Mouse (Mus musculus) testis, postnatal 14 days (tissue): ENCODE data around the gene Zswim5.

ENCODE experiments used
- DNase-seq: peaks from one replicate; pipeline ENCODE4 v3.0.0; 2021; ENCODE audit warnings: low spot score

Gene Zswim5

DNA sequence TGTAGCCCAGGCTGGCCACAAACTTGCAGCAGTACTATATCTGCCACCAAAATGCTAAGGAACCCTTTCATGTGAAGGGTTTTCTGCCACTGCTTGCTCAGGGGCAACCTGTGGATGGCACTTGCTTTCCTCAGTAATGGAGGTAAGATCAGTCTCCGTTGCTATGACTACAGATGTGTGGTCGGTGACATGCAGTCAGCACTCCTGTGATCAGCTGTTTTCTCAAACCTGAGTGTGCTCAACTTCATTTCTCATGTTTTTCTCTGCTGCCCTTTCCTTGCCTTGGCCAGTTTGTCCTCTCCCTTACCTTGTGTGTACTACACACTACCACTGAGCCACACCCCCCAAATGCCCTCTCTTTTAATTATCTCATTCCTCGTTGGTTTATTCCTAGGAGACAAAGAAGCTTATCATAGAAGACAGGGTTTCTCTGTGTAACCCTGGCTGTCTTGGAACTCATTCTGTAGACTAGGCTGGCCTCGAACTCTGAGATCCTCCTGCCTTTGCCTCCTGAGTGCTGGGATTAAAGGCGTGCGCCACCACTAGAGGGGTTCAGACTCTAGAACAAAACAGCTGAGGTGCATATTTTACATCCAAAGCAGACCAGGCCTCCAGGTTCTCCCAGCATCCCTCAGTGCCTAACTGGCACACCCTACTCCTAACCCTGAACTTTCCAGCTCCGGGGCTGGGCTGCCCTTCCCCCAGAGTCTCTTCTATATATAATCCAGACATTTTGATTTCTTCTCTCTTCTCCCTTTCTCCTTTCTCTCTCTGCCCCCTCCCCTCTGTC is 128.6 kb downstream of the Zswim5 start:
- DNase-seq: no peak

DNA sequence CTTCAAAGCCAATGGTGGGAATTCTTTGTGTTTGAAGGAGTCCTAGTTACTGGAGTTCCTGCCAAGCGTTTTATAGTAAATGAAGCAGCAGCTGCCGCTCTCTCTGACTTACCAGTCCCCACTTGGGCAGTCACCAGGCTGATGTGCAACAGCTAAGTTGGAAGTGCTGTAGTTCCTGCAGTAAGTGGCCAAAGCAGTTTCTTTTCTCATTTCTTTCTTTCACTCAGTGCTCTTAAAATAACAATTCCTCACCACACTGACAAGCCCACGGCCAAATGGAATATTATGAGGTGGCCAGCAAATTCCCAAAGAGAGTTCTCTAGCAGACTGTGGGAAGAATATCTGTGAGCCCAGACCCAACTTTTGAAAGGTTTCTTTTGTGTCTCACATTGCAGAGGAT is 129.9 kb downstream of the Zswim5 start:
- no peak for DNase-seq

DNA sequence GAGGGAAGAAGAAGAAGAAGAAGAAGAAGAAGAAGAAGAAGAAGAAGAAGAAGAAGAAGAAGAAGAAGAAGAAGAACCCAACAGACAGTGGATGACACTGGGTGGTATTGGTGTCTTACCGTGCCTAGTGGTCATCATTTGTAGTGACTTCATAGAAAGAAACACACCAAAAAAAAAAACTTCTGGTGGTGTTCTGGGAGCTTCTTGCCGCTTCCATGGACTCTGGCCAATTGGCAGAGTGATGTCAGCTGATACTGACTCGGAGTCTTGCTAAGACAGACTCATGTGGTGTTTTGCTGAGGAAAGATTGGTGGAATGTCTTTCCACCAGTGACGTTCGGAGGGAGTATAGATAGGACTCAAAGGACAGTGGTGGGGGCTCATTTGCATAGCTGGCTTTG is 133.1 kb downstream of the Zswim5 start:
- DNase-seq: no peak

DNA sequence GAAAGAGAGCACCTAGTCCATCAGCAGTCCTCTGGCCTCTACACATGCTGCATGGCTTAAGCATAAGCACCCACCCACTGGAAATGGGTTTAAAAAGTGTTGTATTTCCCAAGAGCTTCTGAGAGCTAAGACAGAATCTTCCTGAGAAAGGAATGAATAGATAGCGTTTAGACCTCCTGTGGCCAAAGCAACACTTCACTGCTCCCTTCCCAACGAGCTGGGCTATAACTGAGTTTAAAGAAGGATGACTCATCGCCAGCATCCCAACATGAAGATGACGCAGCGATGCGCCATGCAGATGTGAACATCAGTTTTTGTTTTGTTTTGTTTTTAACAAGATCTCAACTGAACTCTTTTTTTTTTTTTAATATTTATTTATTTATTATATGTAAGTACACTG is 136.4 kb downstream of the Zswim5 start:
- DNase-seq: no peak

DNA sequence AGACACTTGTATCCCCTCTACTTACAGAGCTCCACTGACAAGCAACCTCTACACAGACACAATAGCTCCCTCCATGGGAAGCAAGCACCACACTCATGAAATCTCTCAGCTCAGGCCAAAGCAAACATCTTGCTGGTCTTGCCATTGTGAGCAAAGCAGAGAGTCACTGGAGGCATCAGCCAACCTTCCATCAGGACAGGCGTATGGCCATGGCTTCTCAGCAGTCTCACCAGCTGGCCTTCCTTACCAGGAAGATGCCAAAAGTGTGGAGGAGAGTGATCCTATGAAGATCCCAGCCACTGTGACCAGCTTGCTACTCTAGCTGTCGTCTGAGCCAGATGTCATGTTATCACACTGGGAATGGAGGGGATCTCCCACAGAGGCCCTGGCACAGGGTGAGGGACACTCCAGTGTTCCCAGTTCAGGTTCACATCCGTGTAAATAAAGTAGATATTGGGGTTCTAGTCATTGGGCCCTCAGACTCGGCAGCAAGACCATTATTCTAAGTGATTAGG is 137.8 kb downstream of the Zswim5 start:
- no peak for DNase-seq

DNA sequence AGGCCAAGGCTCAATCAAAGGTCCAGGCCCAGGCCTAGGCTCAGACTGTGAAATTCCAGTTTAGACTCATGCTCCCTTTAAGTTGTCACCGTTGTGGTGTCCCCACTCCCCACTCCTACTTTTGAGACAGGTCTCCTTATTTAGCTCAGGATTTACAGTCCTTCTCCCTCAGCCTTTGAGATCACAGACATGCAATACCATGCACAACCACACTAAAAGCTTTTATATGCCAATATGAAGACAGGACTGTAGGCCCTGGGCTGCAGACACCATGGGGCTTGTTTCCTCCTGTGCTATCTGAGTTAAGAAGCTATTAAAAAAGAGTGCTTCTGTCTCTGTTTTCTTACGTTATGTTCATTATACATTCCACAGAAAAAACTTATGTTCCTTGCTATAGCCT is 140.6 kb downstream of the Zswim5 start:
- DNase-seq: no peak

DNA sequence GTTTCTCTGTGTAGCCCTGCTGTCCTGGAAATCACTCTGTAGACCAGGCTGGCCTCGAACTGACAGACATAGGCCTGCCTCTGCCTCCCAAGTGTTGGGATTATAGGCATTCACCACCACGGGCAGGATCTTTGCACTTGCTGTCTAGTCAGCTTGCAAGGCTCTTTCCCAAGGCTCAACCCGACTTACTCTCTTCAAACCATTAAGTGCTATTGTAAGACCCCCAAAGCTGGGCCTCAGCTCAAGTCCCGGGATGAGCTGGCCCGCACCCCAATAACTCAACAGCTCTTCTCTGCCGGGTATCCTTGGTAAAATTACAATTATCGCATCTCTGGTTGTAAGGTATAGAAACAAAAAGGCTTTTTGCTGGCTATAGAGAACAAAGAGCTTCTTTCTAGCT is 141.2 kb downstream of the Zswim5 start:
- no peak for DNase-seq

DNA sequence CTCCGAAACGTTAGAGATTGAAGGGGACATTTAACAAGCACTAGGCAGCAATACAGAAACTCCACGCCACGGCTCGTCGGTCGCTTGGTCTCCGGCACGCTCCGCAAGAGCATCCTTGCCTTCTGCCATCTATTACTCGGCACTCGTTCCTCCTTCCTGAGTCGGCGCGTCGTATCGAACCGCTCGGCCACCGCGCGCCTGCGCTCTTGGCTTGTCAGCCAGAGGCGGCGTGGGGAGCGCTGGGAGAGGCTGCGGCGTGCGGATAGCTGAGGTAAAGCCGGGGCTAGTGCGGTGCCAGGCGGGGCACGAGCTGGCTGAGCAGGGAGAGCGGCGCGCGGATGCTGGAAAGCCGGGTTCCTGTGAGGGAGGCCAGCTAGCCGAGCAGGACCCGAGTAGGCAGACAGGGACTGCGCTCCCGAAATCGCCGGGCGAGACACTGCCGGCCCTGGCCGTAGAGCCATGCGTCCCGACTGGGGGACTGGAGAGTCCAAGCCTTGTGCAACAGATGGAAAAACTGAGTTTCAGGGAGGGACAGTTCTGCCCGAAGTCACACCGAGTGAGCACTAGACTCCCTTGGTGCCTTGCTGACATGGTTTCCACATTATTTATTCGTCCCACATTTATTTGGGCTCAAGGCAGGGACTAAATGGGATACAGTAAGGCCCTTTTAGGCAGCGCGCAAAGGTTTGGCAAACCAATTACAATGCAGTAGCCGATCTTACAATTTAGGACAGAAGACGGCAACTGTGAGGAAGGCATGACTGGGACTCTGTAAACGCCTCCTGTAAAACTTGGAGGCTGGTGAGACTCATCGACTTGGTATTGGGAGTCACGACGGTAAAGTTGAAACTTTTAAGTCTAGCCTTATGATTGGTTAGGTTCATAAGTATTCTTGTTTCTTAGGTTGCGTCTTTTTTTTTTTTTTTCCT is 142.3 kb downstream of the Zswim5 start, which contains the start of gene Eif2b3:
Eif2b3 (plus strand) TSS at position 197 of the 929 bp plus-strand sequence.
- peak; percentile 93 for DNase-seq

DNA sequence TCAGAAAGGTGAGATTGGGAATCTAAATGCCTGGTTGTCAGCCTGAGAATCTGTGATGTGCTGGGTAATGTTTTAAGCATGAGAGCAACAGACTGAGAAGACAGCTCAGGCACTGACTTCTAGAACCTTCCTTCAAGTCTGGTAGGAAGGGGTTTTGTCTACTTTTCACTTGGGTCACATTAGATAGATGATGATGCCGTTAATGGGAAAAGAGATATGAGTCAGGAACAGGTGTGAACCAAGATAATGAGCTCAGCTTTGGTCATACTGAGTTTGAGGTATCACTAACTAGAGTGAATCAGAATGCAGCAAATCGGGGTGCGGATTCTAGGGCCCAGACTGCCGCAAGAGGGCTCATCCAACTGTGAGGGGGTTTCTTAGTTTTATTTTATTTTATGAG is 146.3 kb downstream of the Zswim5 start:
- DNase-seq: no peak

DNA sequence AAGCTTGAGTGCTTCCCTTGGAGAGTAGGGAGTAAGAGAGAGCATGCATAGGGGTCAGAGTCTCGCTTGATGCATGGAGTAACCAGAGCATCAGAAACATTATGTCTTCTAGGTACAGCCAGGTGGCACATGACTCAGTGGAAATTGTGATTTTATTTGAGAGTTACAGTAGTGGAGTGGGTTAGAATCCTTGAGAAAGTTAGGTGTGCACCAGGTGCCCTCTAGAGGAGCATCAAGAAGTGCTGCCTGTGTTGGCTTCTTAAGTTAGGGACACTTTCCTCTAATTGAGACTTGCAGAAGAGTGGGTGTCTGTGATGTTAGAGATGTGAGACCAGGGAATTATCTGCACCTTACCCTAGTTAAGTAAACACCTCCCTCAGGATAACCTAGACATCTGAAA is 153.9 kb downstream of the Zswim5 start:
- DNase-seq: no peak
